13 mouse cellular contexts compared by ENCODE assay signal in genomic region chr4:155012115-155012514, GRCm38 (mm10). TPM values are rescaled to one million over a fixed set of nuclear protein-coding genes. Genes with fewer than 3 reads are reported as not detected.
A peak's percentile ranks its signal among the peaks of the same experiment; 100 is the strongest.
DNase-seq lines count a peak whose midpoint lies in the region; ATAC-seq and TF ChIP-seq lines count a peak whose summit lies in the region.
"Had no signal": no experiment of that assay in that cellular context is flagged by ENCODE, and none has a peak within 500 bp of the region (broad histone marks: within the 10 kb centered on the region; RNA-seq: fewer than 3 reads in every experiment).

No protein-coding gene starts in this region.

- H3K27ac ChIP-seq in midbrain, embryonic 11.5 days (ENCODE audit: low read depth, low read length): no peak overlapping the region
- no peak overlapping the region for H3K27ac ChIP-seq in midbrain, embryonic 14.5 days (replicated peaks; ENCODE audit: low read depth, low read length)
- H3K27ac ChIP-seq in cerebellum, adult 2 months (ENCODE audit: insufficient read depth, low read length): peak overlapping the region; percentile 28; the same call in 1 of the 2 replicates
- H3K27ac ChIP-seq in embryonic facial prominence, embryonic 10.5 days (replicated peaks): 0 out of 2 replicates have a peak overlapping the region, but pooled peaks have one; percentile 40
- H3K27ac ChIP-seq in gastrocnemius, adult 2 months: no peak overlapping the region
- H3K27ac ChIP-seq: heart, adult 2 months; heart, embryonic 15.5 days; intestine, embryonic 15.5 days; stomach, embryonic 15.5 days had no signal

- intact Hi-C loops in gastrocnemius, adult 2 months (cut with DNase I): no loop called here

- 72% methylated on average over 2 of the region's 2 CpGs for WGBS in midbrain, embryonic 11.5 days
- WGBS in midbrain, embryonic 14.5 days: 80% methylated on average over 2 of the region's 2 CpGs
- WGBS in cerebellum, adult 2 months: 16% methylated on average over 2 of the region's 2 CpGs
- 59% methylated on average over 2 of the region's 2 CpGs for WGBS in embryonic facial prominence, embryonic 10.5 days

- H3K4me2 ChIP-seq in midbrain, embryonic 11.5 days: no peak overlapping the region
- H3K4me2 ChIP-seq in midbrain, embryonic 14.5 days (ENCODE audit: low read length): no peak overlapping the region
- H3K4me2 ChIP-seq: heart, embryonic 15.5 days; intestine, embryonic 15.5 days; stomach, embryonic 15.5 days had no signal

- no peak for TF ChIP-seq CTCF in cerebellum, adult 2 months (IDR thresholded peaks at IDR 0.05; ENCODE audit: borderline replicate concordance, insufficient read depth, low read depth, low read length)
- no peak for TF ChIP-seq CTCF in gastrocnemius, adult 2 months (IDR thresholded peaks at IDR 0.05)

- H3K27me3 ChIP-seq in midbrain, embryonic 11.5 days (ENCODE audit: control insufficient read depth, insufficient read depth, low read length): no peaks in the 10 kb centered on the region; the same call in 1 of the 2 replicates
- no peaks in the 10 kb centered on the region for H3K27me3 ChIP-seq in midbrain, embryonic 14.5 days (ENCODE audit: control insufficient read depth, insufficient read depth, low read length)
- no peaks in the 10 kb centered on the region for H3K27me3 ChIP-seq in cerebellum, adult 2 months (ENCODE audit: control insufficient read depth, insufficient read depth, low read length)
- peaks cover 20% of the 10 kb centered on the region for H3K27me3 ChIP-seq in embryonic facial prominence, embryonic 10.5 days (replicated peaks; ENCODE audit: low read depth, poor library complexity, severe bottlenecking)
- H3K27me3 ChIP-seq: intestine, embryonic 15.5 days; stomach, embryonic 15.5 days had no signal

- H3K9ac ChIP-seq in midbrain, embryonic 11.5 days (ENCODE audit: low read length): no peak overlapping the region
- no peak overlapping the region for H3K9ac ChIP-seq in midbrain, embryonic 14.5 days (replicated peaks; ENCODE audit: low read length)
- H3K9ac ChIP-seq: heart, embryonic 15.5 days; intestine, embryonic 15.5 days; stomach, embryonic 15.5 days had no signal

- DNase-seq in cerebellum, adult 11-12 months: peak; percentile 86
- no peak for DNase-seq in cerebellum, postnatal 4 days (ENCODE audit: low spot score in 2 of 2)
- DNase-seq in midbrain, embryonic 11.5 days (ENCODE audit: low spot score, missing footprints): peak; percentile 21
- DNase-seq in midbrain, embryonic 14.5 days: no peak
- peak; percentile 70 to 81 for DNase-seq in cerebellum, adult 2 months
- no peak for DNase-seq in embryonic facial prominence, embryonic 10.5 days (ENCODE audit: low spot score)
- DNase-seq in gastrocnemius, adult 2 months: no peak
- no peak for DNase-seq in frontal cortex, postnatal 25 days (ENCODE audit: low spot score in 2 of 2)

- no peaks in the 10 kb centered on the region for H3K36me3 ChIP-seq in midbrain, embryonic 11.5 days (ENCODE audit: control insufficient read depth, insufficient read depth, low read length)
- no peaks in the 10 kb centered on the region for H3K36me3 ChIP-seq in midbrain, embryonic 14.5 days (ENCODE audit: control insufficient read depth, insufficient read depth, low read length)
- no peaks in the 10 kb centered on the region for H3K36me3 ChIP-seq in embryonic facial prominence, embryonic 10.5 days (replicated peaks)
- H3K36me3 ChIP-seq: heart, embryonic 15.5 days; intestine, embryonic 15.5 days; stomach, embryonic 15.5 days had no signal

- H3K4me3 ChIP-seq in midbrain, embryonic 11.5 days (ENCODE audit: low read depth, low read length): no peak overlapping the region
- H3K4me3 ChIP-seq in midbrain, embryonic 14.5 days (replicated peaks; ENCODE audit: low read depth, low read length): no peak overlapping the region
- no peak overlapping the region for H3K4me3 ChIP-seq in cerebellum, adult 2 months (replicated peaks; ENCODE audit: insufficient read depth, low read depth, low read length)
- no peak overlapping the region for H3K4me3 ChIP-seq in embryonic facial prominence, embryonic 10.5 days
- H3K4me3 ChIP-seq in gastrocnemius, adult 2 months: no peak overlapping the region
- H3K4me3 ChIP-seq: heart, adult 2 months; heart, embryonic 15.5 days; intestine, embryonic 15.5 days; stomach, embryonic 15.5 days had no signal

- TF ChIP-seq POLR2A in cerebellum, adult 2 months (IDR thresholded peaks at IDR 0.05; ENCODE audit: borderline replicate concordance, insufficient read depth, low read length): peak; percentile 24; the same call in 1 of the 2 replicates

- H3K4me1 ChIP-seq in midbrain, embryonic 11.5 days (ENCODE audit: control insufficient read depth, insufficient read depth, low read length): peaks cover 7% of the 10 kb centered on the region
- H3K4me1 ChIP-seq in midbrain, embryonic 14.5 days (ENCODE audit: control insufficient read depth, insufficient read depth, low read length): peaks cover 4% of the 10 kb centered on the region; the same call in 1 of the 2 replicates
- H3K4me1 ChIP-seq in cerebellum, adult 2 months (ENCODE audit: control insufficient read depth, insufficient read depth, low read length): peaks cover 96% of the 10 kb centered on the region
- H3K4me1 ChIP-seq in embryonic facial prominence, embryonic 10.5 days: peaks cover 36% of the 10 kb centered on the region
- H3K4me1 ChIP-seq: heart, embryonic 15.5 days; intestine, embryonic 15.5 days; stomach, embryonic 15.5 days had no signal

- ATAC-seq in midbrain, embryonic 11.5 days (ENCODE audit: low FRiP score): no peak
- no peak for ATAC-seq in midbrain, embryonic 14.5 days (ENCODE audit: low FRiP score, low TSS enrichment)

- no peaks in the 10 kb centered on the region for H3K9me3 ChIP-seq in midbrain, embryonic 11.5 days (ENCODE audit: control insufficient read depth, low read length)
- H3K9me3 ChIP-seq in midbrain, embryonic 14.5 days (ENCODE audit: control insufficient read depth, low read length): no peaks in the 10 kb centered on the region
- no peaks in the 10 kb centered on the region for H3K9me3 ChIP-seq in embryonic facial prominence, embryonic 10.5 days
- H3K9me3 ChIP-seq: heart, embryonic 15.5 days; intestine, embryonic 15.5 days; stomach, embryonic 15.5 days had no signal

RNA-seq across cellular contexts. Expression of gene Plch2, which starts 44.5 kb away (rescaled TPM):
- 0.81 and 0.85 TPM in 2 replicates for polyA plus RNA-seq in midbrain, embryonic 11.5 days (2014; fragmentation: Nextera tagmentation; extraction: Ambion mirVana)
- polyA plus RNA-seq in midbrain, embryonic 14.5 days (2014; fragmentation: Nextera tagmentation; extraction: Ambion mirVana): 12.1 and 13.0 TPM in 2 replicates
- polyA plus RNA-seq in cerebellum, adult 2 months (2012; rRNA removed): 149 and 180 TPM in 2 replicates
- polyA plus RNA-seq in embryonic facial prominence, embryonic 10.5 days (2016; fragmentation: Nextera tagmentation; extraction: Ambion mirVana): 2.0 and 3.5 TPM in 2 replicates
- total RNA-seq in gastrocnemius, adult 2 months (2021): under 1 TPM in 1 of 2 experiments, not detected in 1; 0.38 TPM
- total RNA-seq: heart, adult 2 months had no signal

RNA-seq across cellular contexts. Expression of gene Pank4, which starts 48.2 kb away (rescaled TPM):
- 37.0 and 40.4 TPM in 2 replicates for polyA plus RNA-seq in midbrain, embryonic 11.5 days (2014; fragmentation: Nextera tagmentation; extraction: Ambion mirVana)
- polyA plus RNA-seq in midbrain, embryonic 14.5 days (2014; fragmentation: Nextera tagmentation; extraction: Ambion mirVana): 30.6 and 38.8 TPM in 2 replicates
- polyA plus RNA-seq in cerebellum, adult 2 months (2012; rRNA removed): 84.6 and 85.5 TPM in 2 replicates
- polyA plus RNA-seq in embryonic facial prominence, embryonic 10.5 days (2016; fragmentation: Nextera tagmentation; extraction: Ambion mirVana): 49.2 and 50.1 TPM in 2 replicates
- 10 to 100 TPM; 33.8 to 43.6 TPM for total RNA-seq in gastrocnemius, adult 2 months (2021)

RNA-seq across cellular contexts. Expression of gene Hes5, which starts 51.4 kb away (rescaled TPM):
- polyA plus RNA-seq in midbrain, embryonic 11.5 days (2014; fragmentation: Nextera tagmentation; extraction: Ambion mirVana): 456 and 535 TPM in 2 replicates
- 111 and 123 TPM in 2 replicates for polyA plus RNA-seq in midbrain, embryonic 14.5 days (2014; fragmentation: Nextera tagmentation; extraction: Ambion mirVana)
- polyA plus RNA-seq in cerebellum, adult 2 months (2012; rRNA removed): 4.6 and 4.8 TPM in 2 replicates
- 84.4 and 151 TPM in 2 replicates for polyA plus RNA-seq in embryonic facial prominence, embryonic 10.5 days (2016; fragmentation: Nextera tagmentation; extraction: Ambion mirVana)
- not detected for total RNA-seq in gastrocnemius, adult 2 months (2021)
- total RNA-seq: heart, adult 2 months; MEL had no signal

RNA-seq across cellular contexts. Expression of gene Pex10, which starts 54.7 kb away (rescaled TPM):
- polyA plus RNA-seq in midbrain, embryonic 11.5 days (2014; fragmentation: Nextera tagmentation; extraction: Ambion mirVana): 8.2 and 9.7 TPM in 2 replicates
- polyA plus RNA-seq in midbrain, embryonic 14.5 days (2014; fragmentation: Nextera tagmentation; extraction: Ambion mirVana): 6.0 and 10.0 TPM in 2 replicates
- 32.0 and 38.1 TPM in 2 replicates for polyA plus RNA-seq in cerebellum, adult 2 months (2012; rRNA removed)
- polyA plus RNA-seq in embryonic facial prominence, embryonic 10.5 days (2016; fragmentation: Nextera tagmentation; extraction: Ambion mirVana): 19.0 and 22.2 TPM in 2 replicates
- total RNA-seq in gastrocnemius, adult 2 months (2021): 10 to 100 TPM; 12.9 to 17.9 TPM

Comparison
In these comparisons a context has a peak if more than half of its experiments do, and no peak if none do; other contexts are left out.
1. DNase-seq: peak in cerebellum, adult 11-12 months (single experiment), midbrain, embryonic 11.5 days (single experiment) and cerebellum, adult 2 months (2 of 2); none in cerebellum, postnatal 4 days (0 of 2), midbrain, embryonic 14.5 days (single experiment), embryonic facial prominence, embryonic 10.5 days (single experiment), gastrocnemius, adult 2 months (single experiment) and frontal cortex, postnatal 25 days (0 of 2).
2. H3K27ac ChIP-seq: peak in cerebellum, adult 2 months (single experiment) and embryonic facial prominence, embryonic 10.5 days (single experiment); none in midbrain, embryonic 11.5 days (single experiment), midbrain, embryonic 14.5 days (single experiment) and gastrocnemius, adult 2 months (single experiment).
3. RNA of gene Plch2, which starts 44.5 kb away (polyA plus RNA-seq): 149 to 180 TPM in cerebellum, adult 2 months; 12.1 to 13.0 TPM in midbrain, embryonic 14.5 days, 2.0 to 3.5 TPM in embryonic facial prominence, embryonic 10.5 days and 0.81 to 0.85 TPM in midbrain, embryonic 11.5 days; every median in the first group is over 10 times any median in the second.
4. RNA of gene Hes5, which starts 51.4 kb away (polyA plus RNA-seq): 456 to 535 TPM in midbrain, embryonic 11.5 days, 111 to 123 TPM in midbrain, embryonic 14.5 days and 84.4 to 151 TPM in embryonic facial prominence, embryonic 10.5 days; 4.6 to 4.8 TPM in cerebellum, adult 2 months; every median in the first group is over 10 times any median in the second.